Mouse (Mus musculus): ENCODE measurements around the gene Strn. TPM values are rescaled to one million over a fixed set of nuclear protein-coding genes. Genes with fewer than 3 reads are reported as not detected.

Strn gene
- total and polyA plus RNA-seq, 3 experiments: 2.9 to 52.6 (median 29.2) TPM

- TF ChIP-seq GATA1 (IDR thresholded peaks at IDR 0.05; ENCODE audit: borderline replicate concordance, low read length) (no peak), GATA2 (IDR thresholded peaks at IDR 0.05; ENCODE audit: borderline replicate concordance, low read depth, low read length) (no peak), TAL1 (conservative IDR thresholded peaks at IDR 0.05; ENCODE audit: low read depth, low read length) (no peak), POLR2AphosphoS5 (IDR thresholded peaks at IDR 0.05; ENCODE audit: insufficient replicate concordance, low read depth, low read length) (no peak), CTCF (IDR thresholded peaks at IDR 0.05; ENCODE audit: low read depth, low read length) (no peak)
- no peak for DNase-seq (ENCODE audit: low spot score)
Measured at GRCm38 (mm10) chr17:78685004-78685403, 52.0 kb downstream of the Strn start.

GRCm38 (mm10) chr17:78682351-78682750 is 54.6 kb downstream of the Strn start:
- DNase-seq (ENCODE audit: low spot score) (no peak), ATAC-seq (ENCODE audit: extremely low read depth, insufficient number of reproducible peaks, low FRiP score, poor library complexity, severe bottlenecking) (no peak)
- Histone ChIP-seq H3K27me3 (ENCODE audit: insufficient read depth, low read length) (no peaks in the 10 kb centered on the region), H3K36me3 (replicated peaks) (peaks cover 30% of the 10 kb centered on the region), H3K4me3 (ENCODE audit: low read depth, low read length) (no peak overlapping the region), H3K4me1 (ENCODE audit: insufficient read depth, low read depth, low read length) (no peaks in the 10 kb centered on the region), H3K9me3 (replicated peaks) (no peaks in the 10 kb centered on the region)
- TF ChIP-seq CTCF (IDR thresholded peaks at IDR 0.05; ENCODE audit: low read depth, low read length): no peak
- TF ChIP-seq GATA1 (IDR thresholded peaks at IDR 0.05; ENCODE audit: borderline replicate concordance, low read length): no peak
- no peak for TF ChIP-seq POLR2AphosphoS5 (IDR thresholded peaks at IDR 0.05; ENCODE audit: insufficient replicate concordance, low read depth, low read length)
- TF ChIP-seq TAL1 (conservative IDR thresholded peaks at IDR 0.05; ENCODE audit: low read depth, low read length): no peak
- no peak for TF ChIP-seq GATA2 (IDR thresholded peaks at IDR 0.05; ENCODE audit: borderline replicate concordance, low read depth, low read length)

More at GRCm38 (mm10) chr17:78685004-78685403, 52.0 kb downstream of the Strn start:
- no peak for ATAC-seq (ENCODE audit: extremely low read depth, insufficient number of reproducible peaks, low FRiP score, poor library complexity, severe bottlenecking)
- no peaks in the 10 kb centered on the region for H3K9me3 ChIP-seq (replicated peaks)
- H3K36me3 ChIP-seq (replicated peaks): peaks cover 21% of the 10 kb centered on the region
- H3K27me3 ChIP-seq (ENCODE audit: insufficient read depth, low read length): no peaks in the 10 kb centered on the region
- no peak overlapping the region for H3K4me3 ChIP-seq (ENCODE audit: low read depth, low read length)
- no peaks in the 10 kb centered on the region for H3K4me1 ChIP-seq (ENCODE audit: insufficient read depth, low read depth, low read length)

GRCm38 (mm10) chr17:78679503-78679902 is 57.5 kb downstream of the Strn start:
- Histone ChIP-seq H3K4me1 (ENCODE audit: insufficient read depth, low read depth, low read length) (no peaks in the 10 kb centered on the region), H3K36me3 (replicated peaks) (peaks cover 41% of the 10 kb centered on the region), H3K9me3 (replicated peaks) (no peaks in the 10 kb centered on the region), H3K27me3 (ENCODE audit: insufficient read depth, low read length) (no peaks in the 10 kb centered on the region), H3K4me3 (ENCODE audit: low read depth, low read length) (no peak overlapping the region)
- DNase-seq (ENCODE audit: low spot score): no peak
- TF ChIP-seq GATA1 (IDR thresholded peaks at IDR 0.05; ENCODE audit: borderline replicate concordance, low read length): no peak
- TF ChIP-seq TAL1 (conservative IDR thresholded peaks at IDR 0.05; ENCODE audit: low read depth, low read length): no peak
- TF ChIP-seq CTCF (IDR thresholded peaks at IDR 0.05; ENCODE audit: low read depth, low read length): no peak
- TF ChIP-seq GATA2 (IDR thresholded peaks at IDR 0.05; ENCODE audit: borderline replicate concordance, low read depth, low read length): no peak
- no peak for TF ChIP-seq POLR2AphosphoS5 (IDR thresholded peaks at IDR 0.05; ENCODE audit: insufficient replicate concordance, low read depth, low read length)
- ATAC-seq (ENCODE audit: extremely low read depth, insufficient number of reproducible peaks, low FRiP score, poor library complexity, severe bottlenecking): no peak

- H3K36me3 ChIP-seq (replicated peaks): peaks cover 45% of the 10 kb centered on the region
- H3K9me3 ChIP-seq (replicated peaks): no peaks in the 10 kb centered on the region
- H3K4me1 ChIP-seq (ENCODE audit: insufficient read depth, low read depth, low read length): no peaks in the 10 kb centered on the region
- ATAC-seq (ENCODE audit: extremely low read depth, insufficient number of reproducible peaks, low FRiP score, poor library complexity, severe bottlenecking) (no peak), DNase-seq (ENCODE audit: low spot score) (no peak)
- no peak overlapping the region for H3K4me3 ChIP-seq (ENCODE audit: low read depth, low read length)
- no peaks in the 10 kb centered on the region for H3K27me3 ChIP-seq (ENCODE audit: insufficient read depth, low read length)
- no peak for TF ChIP-seq CTCF (IDR thresholded peaks at IDR 0.05; ENCODE audit: low read depth, low read length)
- TF ChIP-seq GATA2 (IDR thresholded peaks at IDR 0.05; ENCODE audit: borderline replicate concordance, low read depth, low read length): no peak
- no peak for TF ChIP-seq GATA1 (IDR thresholded peaks at IDR 0.05; ENCODE audit: borderline replicate concordance, low read length)
- TF ChIP-seq POLR2AphosphoS5 (IDR thresholded peaks at IDR 0.05; ENCODE audit: insufficient replicate concordance, low read depth, low read length): no peak
- TF ChIP-seq TAL1 (conservative IDR thresholded peaks at IDR 0.05; ENCODE audit: low read depth, low read length): no peak
Measured at GRCm38 (mm10) chr17:78676813-78677212, 60.2 kb downstream of the Strn start.

- TF ChIP-seq CTCF (IDR thresholded peaks at IDR 0.05; ENCODE audit: low read depth, low read length) (no peak), GATA1 (IDR thresholded peaks at IDR 0.05; ENCODE audit: borderline replicate concordance, low read length) (no peak), GATA2 (IDR thresholded peaks at IDR 0.05; ENCODE audit: borderline replicate concordance, low read depth, low read length) (no peak), TAL1 (conservative IDR thresholded peaks at IDR 0.05; ENCODE audit: low read depth, low read length) (no peak), POLR2AphosphoS5 (IDR thresholded peaks at IDR 0.05; ENCODE audit: insufficient replicate concordance, low read depth, low read length) (no peak)
- Histone ChIP-seq H3K36me3 (replicated peaks) (peaks cover 64% of the 10 kb centered on the region), H3K27me3 (ENCODE audit: insufficient read depth, low read length) (no peaks in the 10 kb centered on the region), H3K4me1 (ENCODE audit: insufficient read depth, low read depth, low read length) (no peaks in the 10 kb centered on the region), H3K4me3 (ENCODE audit: low read depth, low read length) (no peak overlapping the region), H3K9me3 (replicated peaks) (peaks cover 3% of the 10 kb centered on the region)
- DNase-seq (ENCODE audit: low spot score): no peak
- ATAC-seq (ENCODE audit: extremely low read depth, insufficient number of reproducible peaks, low FRiP score, poor library complexity, severe bottlenecking): no peak
Measured at GRCm38 (mm10) chr17:78664962-78665545, 71.9 kb downstream of the Strn start.

- no peak for TF ChIP-seq CTCF (IDR thresholded peaks at IDR 0.05; ENCODE audit: low read depth, low read length)
- no peak for TF ChIP-seq TAL1 (conservative IDR thresholded peaks at IDR 0.05; ENCODE audit: low read depth, low read length)
- TF ChIP-seq GATA1 (IDR thresholded peaks at IDR 0.05; ENCODE audit: borderline replicate concordance, low read length): no peak
- TF ChIP-seq GATA2 (IDR thresholded peaks at IDR 0.05; ENCODE audit: borderline replicate concordance, low read depth, low read length): no peak
- TF ChIP-seq POLR2AphosphoS5 (IDR thresholded peaks at IDR 0.05; ENCODE audit: insufficient replicate concordance, low read depth, low read length): no peak
- no peaks in the 10 kb centered on the region for H3K27me3 ChIP-seq (ENCODE audit: insufficient read depth, low read length)
- H3K4me1 ChIP-seq (ENCODE audit: insufficient read depth, low read depth, low read length): no peaks in the 10 kb centered on the region
- no peak for DNase-seq (ENCODE audit: low spot score)
- H3K36me3 ChIP-seq (replicated peaks): peaks cover 44% of the 10 kb centered on the region
- no peak overlapping the region for H3K4me3 ChIP-seq (ENCODE audit: low read depth, low read length)
- no peak for ATAC-seq (ENCODE audit: extremely low read depth, insufficient number of reproducible peaks, low FRiP score, poor library complexity, severe bottlenecking)
- no peaks in the 10 kb centered on the region for H3K9me3 ChIP-seq (replicated peaks)
Measured at GRCm38 (mm10) chr17:78654841-78655240, 82.2 kb downstream of the Strn start.

Data from G1E (cell line).